Mouse (Mus musculus) kidney, adult 9 months (tissue): ENCODE data around the gene Nbea.
A peak's percentile ranks its signal among the peaks of the same experiment; 100 is the strongest.

ENCODE experiments used
- DNase-seq: peaks from one replicate; pipeline ENCODE4 v3.0.0; 2022

Nbea gene

DNA sequence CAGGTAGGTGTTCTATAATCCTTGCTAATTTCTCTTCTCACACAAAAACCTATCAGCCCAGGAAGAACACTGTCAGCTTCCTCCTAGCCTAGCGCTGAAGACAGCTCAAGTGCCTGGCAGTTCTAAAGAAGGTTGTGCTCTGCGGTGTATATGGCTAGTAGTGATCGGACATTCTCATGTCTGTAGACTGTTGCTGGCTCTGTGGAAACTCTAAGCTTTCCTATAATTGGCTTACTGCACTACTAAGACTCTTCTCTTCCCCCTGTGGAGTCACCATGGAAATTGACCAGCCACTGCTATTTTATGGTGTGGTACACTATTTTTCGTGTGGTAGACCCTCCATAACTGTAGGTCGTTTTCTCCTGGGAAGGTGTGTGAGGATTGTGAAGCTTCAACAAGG, 441.3 kb downstream of the Nbea start:
- DNase-seq: no peak

DNA sequence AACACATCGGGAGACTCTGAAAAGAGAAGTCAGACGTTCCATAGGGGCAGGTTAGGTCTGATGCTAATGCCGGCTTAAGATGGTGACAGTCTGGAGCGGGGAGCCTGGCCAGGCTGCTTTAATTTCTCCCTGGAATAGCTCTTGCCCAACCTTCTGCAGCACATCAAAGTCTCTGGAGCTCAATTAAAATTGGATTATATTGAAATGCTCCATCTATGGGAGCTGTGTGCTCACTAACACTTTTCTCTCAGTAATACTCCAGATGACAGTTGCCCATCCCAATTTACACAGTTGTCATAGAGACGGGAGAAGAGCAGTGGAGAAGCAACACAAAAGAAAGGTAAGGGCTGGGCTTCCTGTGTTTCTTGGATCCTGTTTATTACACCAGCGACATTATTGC, 442.1 kb downstream of the Nbea start:
- no peak for DNase-seq

DNA sequence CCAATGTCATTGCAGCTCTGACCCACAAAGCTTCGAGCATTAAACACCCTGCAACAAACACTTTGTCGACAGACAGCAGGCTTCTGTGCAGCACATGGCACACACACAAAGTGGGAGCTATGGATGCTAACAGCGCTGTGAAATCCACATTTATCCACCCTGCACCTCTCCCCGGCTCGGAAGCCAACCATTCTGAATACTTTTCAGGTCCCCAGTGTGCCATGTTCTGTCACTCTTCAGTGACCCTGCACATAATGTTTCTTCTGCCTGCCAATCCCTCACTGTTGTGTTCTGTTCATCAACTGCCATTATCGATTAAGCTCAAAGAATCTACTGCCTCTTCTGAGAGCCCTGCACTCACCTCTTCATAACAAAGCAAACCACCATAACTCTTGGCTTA, 449.8 kb downstream of the Nbea start:
- DNase-seq: no peak

DNA sequence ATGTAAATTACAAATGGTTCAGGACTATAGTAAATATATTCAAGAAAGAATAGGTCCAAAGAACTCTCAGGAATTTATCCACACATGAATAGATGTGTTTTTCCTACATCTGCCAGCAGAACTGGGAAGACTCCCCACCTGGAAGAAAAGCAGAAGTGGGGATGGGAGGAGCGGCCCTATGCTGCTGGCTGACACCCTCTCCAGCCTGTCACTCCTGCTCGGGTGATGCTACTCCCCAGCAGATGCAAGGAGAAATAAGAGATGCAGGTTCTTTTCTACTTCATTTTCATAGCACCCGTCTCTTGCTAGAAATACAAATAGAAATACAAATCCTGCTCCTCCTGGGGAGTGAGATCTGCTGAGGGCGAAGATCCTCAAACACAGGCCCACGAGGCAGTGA, 453.0 kb downstream of the Nbea start:
- no peak for DNase-seq

DNA sequence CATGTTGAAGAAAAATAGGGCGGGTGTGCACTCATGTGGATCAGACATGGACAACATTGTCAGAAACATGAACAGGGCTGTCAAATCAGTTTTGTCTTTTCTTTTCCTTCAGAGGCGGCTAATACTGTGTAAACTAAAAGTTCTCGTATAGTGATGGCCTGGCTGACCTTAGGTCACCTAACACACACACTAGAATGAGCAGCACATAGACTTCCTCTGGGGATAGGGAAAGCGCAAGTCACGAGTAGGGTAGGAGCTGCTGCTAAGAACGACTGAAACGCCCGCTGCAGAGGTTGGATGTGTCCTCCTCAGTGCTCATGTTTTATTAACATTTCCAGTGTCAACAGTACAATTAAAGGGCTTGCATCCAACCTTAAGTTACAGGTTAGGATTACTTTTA, 453.4 kb downstream of the Nbea start:
- no peak for DNase-seq

DNA sequence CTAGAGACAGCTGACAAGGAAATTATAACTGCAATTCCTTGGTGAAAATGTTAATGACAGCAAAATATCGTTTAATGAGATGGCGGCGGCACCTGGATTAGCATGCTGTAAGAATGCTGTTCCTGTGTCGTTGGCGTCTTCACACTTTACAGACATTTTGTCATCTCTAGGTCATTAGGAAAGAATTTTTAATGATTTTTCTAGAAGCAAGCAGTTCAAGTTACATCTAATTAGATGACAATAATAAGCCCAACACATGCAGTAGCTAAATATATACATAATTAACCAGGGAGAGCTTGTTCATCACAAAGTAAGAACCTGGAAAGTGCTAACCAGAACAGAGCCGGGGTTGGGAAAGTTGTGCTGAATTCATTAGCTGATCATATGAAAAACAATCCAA, 469.2 kb downstream of the Nbea start:
- no peak for DNase-seq

DNA sequence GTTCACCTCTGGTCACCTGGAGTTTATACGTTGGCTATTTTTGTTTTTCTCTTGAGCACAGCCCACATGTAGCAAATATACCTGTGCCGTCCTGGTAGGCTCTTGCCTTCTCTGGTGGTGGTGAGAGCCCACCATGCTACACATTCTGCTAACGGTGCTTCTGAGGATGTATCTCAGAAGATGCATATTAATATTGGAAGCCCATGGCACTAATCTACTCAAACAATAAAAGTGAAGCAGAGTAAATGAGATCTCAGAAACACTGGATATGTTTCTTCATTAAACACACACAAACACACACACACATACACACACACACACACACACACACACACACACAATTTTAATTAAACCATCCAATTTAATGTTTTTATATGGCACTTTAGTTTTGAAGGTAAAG, 469.6 kb downstream of the Nbea start:
- no peak for DNase-seq

DNA sequence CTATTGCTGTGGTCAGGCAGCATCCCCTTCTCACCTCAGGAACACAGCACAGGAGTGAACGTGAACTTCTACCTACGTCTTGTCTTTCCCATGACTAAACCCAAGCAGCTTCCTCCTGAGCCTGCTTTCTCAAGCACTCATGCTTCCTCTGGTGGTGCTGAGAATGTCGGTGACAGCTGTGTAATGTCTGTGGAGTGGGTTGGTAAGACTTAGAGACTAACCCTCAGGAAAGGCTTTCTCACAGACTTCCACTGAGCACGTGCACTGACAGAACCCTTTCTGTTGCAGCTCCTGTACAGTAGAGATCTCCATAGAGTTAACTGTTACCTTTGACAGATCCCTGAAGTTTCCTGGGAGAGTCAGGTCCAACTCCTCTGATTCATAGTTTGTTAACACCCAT, 473.2 kb downstream of the Nbea start:
- no peak for DNase-seq

DNA sequence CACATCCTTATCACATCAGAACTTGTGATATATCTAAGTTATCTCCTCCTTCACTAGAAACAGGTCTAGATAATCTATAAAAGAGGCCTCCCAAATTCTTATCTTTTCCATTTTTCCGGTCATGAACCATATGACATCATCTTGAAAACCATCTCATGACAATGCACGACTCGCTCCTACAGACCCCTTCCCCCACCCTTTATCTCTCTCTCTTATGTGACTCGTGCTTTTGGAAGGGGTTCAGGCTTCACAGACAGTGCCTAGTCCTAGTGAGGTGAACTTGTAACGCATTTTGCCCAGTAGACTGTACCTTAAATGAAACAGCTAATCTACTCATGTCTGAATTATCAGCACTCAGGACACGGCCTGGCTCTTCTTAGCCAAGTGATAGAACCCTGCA, 481.9 kb downstream of the Nbea start:
- DNase-seq: no peak

DNA sequence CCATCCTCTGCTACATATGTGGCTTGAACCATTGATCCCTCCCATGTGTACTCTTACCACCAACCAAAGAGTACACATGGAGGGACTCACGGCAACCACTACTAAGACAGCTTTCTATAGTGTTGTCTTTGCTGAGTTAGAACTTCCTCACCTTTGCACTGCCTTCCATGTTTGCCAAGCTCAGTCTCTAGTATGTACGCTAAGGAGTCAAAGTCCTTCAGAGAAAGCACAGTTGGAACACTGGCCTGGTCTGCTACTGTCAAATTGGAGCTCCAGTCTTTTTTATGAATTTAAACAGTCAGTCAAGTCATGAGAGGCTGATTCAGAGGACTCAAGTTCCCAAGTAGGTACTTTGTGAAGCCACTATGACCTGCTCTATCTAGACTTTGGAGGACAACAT, 486.3 kb downstream of the Nbea start:
- peak; percentile 67 for DNase-seq

DNA sequence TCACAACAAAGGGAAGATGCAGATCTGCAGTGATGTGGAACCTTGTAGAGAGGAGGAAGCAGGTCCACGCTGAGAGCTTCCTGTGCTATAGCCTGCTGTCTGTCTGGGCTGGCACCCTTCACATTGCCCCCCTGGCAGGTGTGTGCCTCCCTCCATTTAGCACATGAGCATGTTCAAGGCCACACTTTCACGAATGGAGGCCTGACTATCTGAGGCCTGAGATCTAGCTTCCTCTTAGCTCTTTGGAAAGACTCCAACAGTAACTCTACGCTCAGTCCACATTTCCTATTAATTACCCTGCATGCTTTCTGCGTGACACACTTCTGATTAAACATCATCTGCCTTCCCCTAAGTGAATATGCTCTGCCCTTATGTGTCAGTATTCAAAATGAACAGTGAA, 490.4 kb downstream of the Nbea start:
- DNase-seq: no peak

DNA sequence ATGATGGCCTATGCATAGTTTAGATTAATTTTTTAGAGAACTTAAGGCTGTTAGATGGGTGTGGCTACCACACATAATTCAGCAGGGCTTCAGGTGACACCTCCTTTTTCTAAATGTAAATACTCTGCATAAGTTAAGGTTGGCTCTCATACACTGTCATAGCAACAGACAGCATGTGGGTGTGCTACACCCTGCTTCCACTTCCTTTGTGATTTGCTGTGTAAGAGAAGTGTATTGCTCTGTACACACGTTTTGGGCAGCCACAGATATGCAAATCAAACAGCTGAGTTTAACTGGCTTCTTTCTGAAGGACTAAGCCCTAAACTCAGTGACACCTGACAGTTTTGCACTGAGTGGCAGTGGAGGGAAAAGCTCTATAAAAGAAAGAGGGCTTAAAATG, 495.4 kb downstream of the Nbea start:
- no peak for DNase-seq

DNA sequence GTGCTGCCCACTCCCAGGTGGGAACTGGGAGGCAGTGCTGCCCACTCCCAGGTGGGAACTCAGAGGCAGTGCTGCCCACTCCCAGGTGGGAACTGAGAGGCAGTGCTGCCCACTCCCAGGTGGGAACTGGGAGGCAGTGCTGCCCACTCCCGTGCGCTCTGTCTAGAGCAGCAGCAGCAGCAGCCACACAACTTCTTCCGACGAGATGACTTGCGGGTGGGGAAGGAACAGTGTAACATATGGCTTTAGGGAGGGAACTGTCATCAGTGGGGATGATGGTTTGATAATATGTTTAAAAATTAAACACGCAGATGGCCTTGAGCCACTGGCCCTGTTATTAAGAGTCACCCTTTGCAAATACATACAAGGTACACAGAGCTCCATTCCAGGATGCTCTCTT, 496.5 kb downstream of the Nbea start:
- no peak for DNase-seq

DNA sequence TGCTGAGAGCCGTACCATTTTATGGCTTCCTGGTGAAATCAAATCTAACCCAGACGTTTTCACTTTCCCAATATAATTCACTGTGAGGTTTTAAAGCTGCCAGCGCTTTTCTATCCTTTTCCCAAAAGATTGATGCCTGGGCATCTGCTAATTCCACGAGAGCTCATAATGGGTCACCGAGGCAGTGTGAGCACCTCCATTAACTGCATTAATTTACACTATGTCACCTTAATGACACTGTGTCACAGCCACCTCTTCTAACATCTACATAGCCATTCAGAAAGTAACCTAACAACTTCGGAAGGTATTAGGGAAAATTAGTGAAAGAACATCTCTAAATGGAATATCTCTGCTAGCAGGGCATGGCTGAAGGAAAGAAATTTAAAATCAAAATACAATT, 497.9 kb downstream of the Nbea start:
- no peak for DNase-seq

DNA sequence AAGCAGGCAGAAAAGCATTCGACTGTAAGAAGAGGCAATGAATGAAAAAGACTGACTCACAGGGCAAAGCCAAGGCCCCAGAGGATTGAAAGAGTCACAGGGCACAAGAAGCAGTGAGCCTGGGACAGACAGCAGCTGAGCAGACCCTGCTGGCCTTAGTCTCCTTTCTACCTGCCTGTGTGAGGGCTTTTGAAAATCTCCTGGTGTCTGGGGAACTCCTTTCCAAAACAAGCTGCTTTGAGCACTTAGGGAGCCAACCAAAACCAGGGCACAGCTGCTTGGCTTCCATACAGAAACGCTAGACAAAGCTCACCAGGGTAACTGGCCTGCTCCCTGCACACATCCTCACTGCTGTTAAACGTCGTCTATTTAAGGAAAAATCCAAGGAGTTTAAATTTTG, 498.6 kb downstream of the Nbea start:
- DNase-seq: no peak

DNA sequence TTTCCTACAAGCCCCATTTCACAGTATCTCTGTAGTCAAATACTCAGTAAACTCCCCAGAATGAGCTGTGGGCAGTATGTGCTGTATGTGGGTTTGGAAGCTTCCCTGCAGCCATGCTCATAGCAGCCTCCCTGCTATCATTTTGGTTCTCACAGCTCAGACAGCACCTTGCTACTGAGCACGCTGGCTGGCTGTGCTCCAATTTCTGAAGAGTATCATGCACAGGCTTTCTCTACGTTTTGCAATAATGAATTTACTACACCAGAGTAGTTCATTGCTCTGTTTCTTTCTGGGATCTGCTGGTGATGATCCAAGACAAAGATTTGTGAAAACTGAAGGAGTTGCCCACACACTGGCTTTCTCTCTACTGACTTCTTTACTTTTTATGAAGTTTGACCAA, 505.8 kb downstream of the Nbea start:
- DNase-seq: no peak

DNA sequence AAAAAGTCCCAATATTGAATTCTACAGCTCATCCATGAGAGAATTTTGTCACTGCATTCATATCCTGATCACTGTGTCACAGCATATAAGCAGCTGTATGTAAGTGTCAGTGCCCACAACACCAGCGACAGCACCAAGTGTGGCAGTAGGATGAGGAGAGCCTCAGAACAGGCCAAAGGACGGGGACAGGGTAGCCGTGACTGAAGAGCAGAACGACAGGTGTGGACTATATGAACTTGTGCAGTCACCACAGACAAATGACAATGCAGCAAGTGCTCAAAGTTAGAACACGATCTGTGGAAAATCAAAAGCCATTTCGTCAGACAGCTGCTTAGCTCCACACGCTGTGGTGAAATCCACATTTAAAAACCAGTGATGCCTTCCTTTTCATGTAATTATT, 509.3 kb downstream of the Nbea start:
- no peak for DNase-seq

DNA sequence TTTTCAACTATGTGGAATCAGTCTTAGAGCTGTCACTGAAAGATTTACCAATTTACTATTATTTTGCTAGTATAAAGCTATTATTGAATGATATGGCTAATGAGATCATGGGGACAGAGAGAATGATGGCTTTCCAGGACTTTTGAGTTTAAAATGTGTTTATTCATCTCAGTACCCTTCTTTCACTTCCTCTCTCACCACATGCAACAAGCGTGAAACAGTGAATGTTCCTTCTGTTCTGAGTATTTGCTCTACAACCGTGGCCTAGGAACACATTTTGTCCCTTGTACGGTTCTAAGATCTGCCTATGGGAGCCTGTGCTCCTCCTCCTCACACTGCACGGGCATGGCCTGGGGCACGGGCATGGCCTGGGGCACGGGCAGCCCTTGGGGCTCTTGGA, 516.5 kb downstream of the Nbea start:
- DNase-seq: no peak

DNA sequence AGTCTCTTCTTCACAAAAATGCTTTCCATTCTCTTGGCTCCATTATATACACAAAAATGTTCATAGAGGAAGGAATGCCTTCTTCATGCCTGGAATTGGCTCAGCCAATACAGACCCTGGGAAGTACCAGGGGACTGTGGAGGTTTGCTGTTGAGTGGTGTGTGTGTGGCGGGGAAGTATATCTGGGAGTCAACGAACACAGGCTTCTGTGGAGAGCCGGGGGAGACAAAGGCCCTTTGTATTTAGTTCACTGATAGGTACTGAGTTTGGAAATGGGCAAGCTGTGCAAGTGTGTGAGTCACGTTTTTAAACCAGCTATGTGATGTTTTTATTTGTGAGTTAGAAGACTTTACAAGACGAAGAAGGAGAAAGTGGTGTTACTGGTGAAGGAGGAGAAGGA, 517.6 kb downstream of the Nbea start:
- no peak for DNase-seq

DNA sequence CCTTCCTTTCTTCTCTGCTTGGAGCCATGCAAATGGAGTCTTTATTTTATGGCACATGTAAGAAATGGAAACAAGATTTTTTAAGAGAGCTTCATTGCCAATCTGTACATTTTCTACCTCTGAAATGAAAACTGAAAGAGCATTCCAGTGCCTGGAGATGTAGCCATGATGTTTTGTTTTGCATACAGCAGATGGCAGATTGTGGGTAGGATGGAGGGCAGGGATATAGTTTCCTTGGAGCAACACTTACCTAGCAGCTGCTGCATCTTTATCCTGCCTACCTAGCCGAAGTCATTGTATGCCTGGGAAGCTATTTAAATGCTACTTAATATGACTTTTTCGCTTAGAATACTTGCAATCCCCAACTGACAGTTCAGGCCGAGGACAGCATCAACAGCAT, 518.8 kb downstream of the Nbea start:
- DNase-seq: no peak

DNA sequence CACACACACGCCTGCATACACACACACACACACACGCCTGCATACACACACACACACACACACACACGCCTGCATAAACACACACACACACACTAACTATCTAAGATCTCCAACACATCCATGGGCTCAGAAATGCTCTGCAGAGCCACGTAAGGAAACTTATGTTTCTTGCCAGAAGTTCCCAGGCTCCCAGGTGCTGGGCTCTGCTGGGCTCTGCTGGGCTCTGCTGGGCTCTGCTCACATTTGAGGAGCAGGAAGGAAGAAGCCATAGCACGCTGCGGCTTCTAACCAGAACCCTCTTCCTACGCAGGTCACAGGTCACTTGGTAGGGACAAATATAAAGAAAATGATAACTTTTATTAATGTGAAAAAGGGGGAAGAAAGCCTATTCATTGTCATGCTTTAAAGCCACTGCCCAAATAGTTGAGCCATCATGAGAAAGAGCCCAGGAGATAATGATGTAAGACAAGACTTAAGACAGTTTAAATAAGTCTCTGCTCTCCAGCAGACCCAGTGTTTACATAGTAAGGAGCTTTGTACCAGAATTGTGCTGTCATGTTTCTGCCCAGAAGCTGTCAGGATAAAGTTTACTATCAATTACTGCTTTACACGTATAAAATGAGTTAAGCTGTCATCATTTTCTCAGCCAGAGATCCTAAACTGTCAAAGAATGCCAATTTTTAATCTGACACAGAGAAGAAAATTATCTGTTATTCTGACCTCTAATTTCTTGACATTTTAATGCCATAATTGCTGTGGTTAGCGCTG, 521.6 kb downstream of the Nbea start:
- DNase-seq: no peak

DNA sequence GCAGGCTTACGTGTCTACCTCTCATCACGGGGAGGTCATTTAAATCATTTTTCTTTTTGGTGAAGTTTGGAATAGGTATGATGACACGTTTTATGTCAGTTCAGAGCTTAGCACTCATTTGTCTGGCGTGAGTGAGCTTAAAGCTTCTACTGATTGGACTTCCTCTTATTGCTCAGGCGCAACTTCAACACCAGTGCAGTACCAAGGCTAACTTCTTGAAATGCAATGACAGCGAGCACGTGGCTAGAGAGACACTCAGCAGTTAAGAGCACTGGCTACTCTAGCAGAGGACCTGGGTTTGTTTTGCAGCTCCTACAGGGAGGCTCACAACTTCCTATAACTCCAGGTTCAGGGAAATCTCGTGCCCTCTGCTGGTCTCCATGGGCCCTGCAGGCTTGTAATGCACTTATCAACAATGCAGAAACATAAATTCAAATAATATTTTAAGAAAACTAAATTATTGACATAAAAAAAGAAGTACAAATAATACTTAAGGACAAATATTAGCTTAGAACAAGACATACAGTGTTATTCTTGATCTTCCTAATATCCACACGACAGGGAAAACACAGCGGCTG, 523.2 kb downstream of the Nbea start:
- peak; percentile 5 for DNase-seq

DNA sequence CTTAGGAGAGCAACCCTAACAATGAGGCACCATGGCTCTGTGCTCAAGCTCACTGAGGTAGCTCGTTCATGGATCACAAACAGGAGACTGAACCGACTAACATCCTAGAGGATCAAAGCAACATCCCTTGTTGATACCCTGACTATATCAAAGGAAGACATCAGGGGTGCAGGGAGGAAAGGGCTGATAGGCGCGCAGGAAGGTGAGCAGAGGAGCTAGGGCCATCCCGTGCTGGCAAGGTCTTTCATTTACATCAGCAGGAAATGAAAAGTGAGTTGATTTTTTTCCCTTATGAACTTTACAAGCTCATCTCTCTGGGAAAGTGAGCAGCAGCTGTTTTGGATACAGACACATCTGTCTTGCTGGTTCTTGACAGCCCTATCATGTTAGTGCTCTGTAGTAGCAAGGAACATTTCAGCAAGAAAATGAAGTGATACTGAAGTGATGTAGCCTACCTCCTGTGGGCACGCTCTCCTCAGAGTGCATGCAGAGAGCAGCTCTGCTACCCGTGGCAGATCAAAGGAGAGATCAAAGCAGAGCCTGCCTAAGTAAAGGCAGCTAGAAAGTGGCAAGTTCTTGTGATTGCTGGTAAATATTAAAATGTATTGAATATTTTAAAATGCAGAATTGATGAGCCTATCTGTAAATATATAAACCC, 523.8 kb downstream of the Nbea start:
- DNase-seq: no peak

DNA sequence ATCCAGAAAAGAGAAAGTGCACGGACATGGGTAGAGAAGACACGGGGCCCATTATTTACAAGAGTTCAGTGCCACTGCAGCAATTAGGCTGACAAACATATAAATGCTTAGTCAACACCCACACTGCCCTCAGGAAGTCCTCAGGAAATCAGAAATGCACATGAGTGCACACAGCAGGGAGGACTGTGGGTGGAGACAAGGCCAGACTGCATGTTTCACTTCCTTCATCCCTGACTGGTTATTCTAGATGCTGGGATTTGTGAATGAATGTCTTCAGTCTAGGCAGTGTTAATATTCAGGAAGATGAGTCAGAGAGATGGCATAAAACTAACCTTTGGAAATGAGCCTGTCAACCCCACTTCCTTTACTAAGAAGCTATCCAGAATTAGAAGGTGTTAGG, 531.2 kb downstream of the Nbea start:
- DNase-seq: peak; percentile 12

DNA sequence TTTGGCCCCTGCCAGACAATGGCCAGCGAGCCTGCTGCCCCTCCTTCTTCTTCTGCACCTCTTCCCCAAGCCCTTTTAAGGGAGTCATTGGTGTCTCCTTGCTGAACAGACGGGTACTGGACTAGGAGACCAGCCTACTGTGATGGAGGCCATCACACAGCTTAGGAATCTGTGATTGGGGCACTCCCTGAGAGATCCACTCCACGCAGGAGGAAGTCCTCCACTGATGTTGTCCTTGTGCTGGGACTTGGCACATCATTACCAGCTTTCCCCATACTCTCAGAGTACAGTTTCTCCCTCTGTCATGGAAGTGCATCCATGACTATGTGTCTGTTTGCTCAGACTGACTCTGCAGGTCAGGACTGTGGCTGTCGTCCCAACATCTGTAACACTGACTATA, 531.6 kb downstream of the Nbea start:
- DNase-seq: no peak
